Mouse (Mus musculus): Measurements from ENCODE around the gene Fmn2.

The Fmn2 gene

GRCm38 (mm10) chr1:174665116-174665515 is 163.5 kb downstream of the Fmn2 start:
- no peak for DNase-seq (ENCODE audit: low spot score)

GRCm38 (mm10) chr1:174669132-174669531 is 167.5 kb downstream of the Fmn2 start:
- no peak for DNase-seq (ENCODE audit: low spot score)

GRCm38 (mm10) chr1:174670846-174671245 is 169.2 kb downstream of the Fmn2 start:
- no peak for DNase-seq (ENCODE audit: low spot score)

GRCm38 (mm10) chr1:174674586-174674985 is 173.0 kb downstream of the Fmn2 start:
- DNase-seq (ENCODE audit: low spot score), result no peak

- no peak for DNase-seq (ENCODE audit: low spot score)
Observed at GRCm38 (mm10) chr1:174675316-174675715, 173.7 kb downstream of the Fmn2 start.

GRCm38 (mm10) chr1:174676187-174676586 is 174.6 kb downstream of the Fmn2 start:
- no peak for DNase-seq (ENCODE audit: low spot score)

- no peak for DNase-seq (ENCODE audit: low spot score)
Observed at GRCm38 (mm10) chr1:174677211-174677610, 175.6 kb downstream of the Fmn2 start.

- DNase-seq (ENCODE audit: low spot score), result no peak
Observed at GRCm38 (mm10) chr1:174689301-174689700, 187.7 kb downstream of the Fmn2 start.

GRCm38 (mm10) chr1:174700871-174701270 is 199.2 kb downstream of the Fmn2 start:
- DNase-seq (ENCODE audit: low spot score), result no peak

GRCm38 (mm10) chr1:174701835-174702234 is 200.2 kb downstream of the Fmn2 start:
- no peak for DNase-seq (ENCODE audit: low spot score)

- no peak for DNase-seq (ENCODE audit: low spot score)
Observed at GRCm38 (mm10) chr1:174703909-174704308, 202.3 kb downstream of the Fmn2 start.

GRCm38 (mm10) chr1:174719729-174720458 is 218.3 kb downstream of the Fmn2 start:
- no peak for DNase-seq (ENCODE audit: low spot score)

GRCm38 (mm10) chr1:174728771-174729170 is 227.1 kb downstream of the Fmn2 start:
- DNase-seq (ENCODE audit: low spot score), result no peak

GRCm38 (mm10) chr1:174732715-174733114 is 231.1 kb downstream of the Fmn2 start:
- no peak for DNase-seq (ENCODE audit: low spot score)

- no peak for DNase-seq (ENCODE audit: low spot score)
Observed at GRCm38 (mm10) chr1:174738958-174739357, 237.3 kb downstream of the Fmn2 start.

GRCm38 (mm10) chr1:174742667-174743066 is 241.0 kb downstream of the Fmn2 start:
- DNase-seq (ENCODE audit: low spot score), result no peak

- no peak for DNase-seq (ENCODE audit: low spot score)
Observed at GRCm38 (mm10) chr1:174748520-174748919, 246.9 kb downstream of the Fmn2 start.

- no peak for DNase-seq (ENCODE audit: low spot score)
Observed at GRCm38 (mm10) chr1:174750893-174751461, 249.4 kb downstream of the Fmn2 start.

GRCm38 (mm10) chr1:174759354-174759753 is 257.7 kb downstream of the Fmn2 start:
- no peak for DNase-seq (ENCODE audit: low spot score)

GRCm38 (mm10) chr1:174765757-174766156 is 264.1 kb downstream of the Fmn2 start:
- DNase-seq (ENCODE audit: low spot score), result no peak

GRCm38 (mm10) chr1:174766852-174767251 is 265.2 kb downstream of the Fmn2 start:
- no peak for DNase-seq (ENCODE audit: low spot score)

- no peak for DNase-seq (ENCODE audit: low spot score)
Observed at GRCm38 (mm10) chr1:174771871-174772281, 270.3 kb downstream of the Fmn2 start.

GRCm38 (mm10) chr1:174781037-174781436 is 279.4 kb downstream of the Fmn2 start:
- DNase-seq (ENCODE audit: low spot score), result no peak

- no peak for DNase-seq (ENCODE audit: low spot score)
Observed at GRCm38 (mm10) chr1:174788617-174789016, 287.0 kb downstream of the Fmn2 start.

All from embryo, embryonic 10.5 days (tissue).